Mouse (Mus musculus) ovary, adult 2 months (tissue): ENCODE measurements around the gene Insl3. TPM values are rescaled to one million over a fixed set of nuclear protein-coding genes. Genes with fewer than 3 reads are reported as not detected.

ENCODE experiments used
- polyA plus RNA-seq: library from polyadenylated mRNA; depleted of rRNA; stranded (reverse); fragments of >200 nt; gene quantifications from 2 replicates; pipeline ENCODE4 v1.2.3, GENCODE M21; 2012; rRNA removed

Gene Insl3
- 614 and 743 TPM in 2 replicates for polyA plus RNA-seq

DNA sequence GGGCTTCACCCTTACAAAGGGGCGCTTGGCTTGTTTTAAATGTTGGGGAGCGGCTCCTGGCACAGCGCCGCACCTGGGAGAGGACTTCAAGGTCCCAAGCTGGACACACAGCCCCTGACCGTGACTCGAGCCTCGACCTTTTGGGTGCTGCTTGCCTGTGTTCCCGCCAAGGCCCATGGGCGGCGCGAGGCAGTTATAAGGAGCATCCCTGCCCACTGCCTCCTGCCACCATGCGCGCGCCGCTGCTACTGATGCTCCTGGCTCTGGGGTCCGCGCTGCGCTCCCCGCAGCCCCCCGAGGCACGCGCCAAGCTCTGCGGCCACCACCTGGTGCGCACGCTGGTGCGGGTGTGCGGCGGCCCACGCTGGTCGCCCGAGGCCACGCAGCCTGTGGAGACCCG lies at the start of gene Insl3:
TSS of gene Insl3 (plus strand) at position 187 of the 400 bp plus-strand sequence.

DNA sequence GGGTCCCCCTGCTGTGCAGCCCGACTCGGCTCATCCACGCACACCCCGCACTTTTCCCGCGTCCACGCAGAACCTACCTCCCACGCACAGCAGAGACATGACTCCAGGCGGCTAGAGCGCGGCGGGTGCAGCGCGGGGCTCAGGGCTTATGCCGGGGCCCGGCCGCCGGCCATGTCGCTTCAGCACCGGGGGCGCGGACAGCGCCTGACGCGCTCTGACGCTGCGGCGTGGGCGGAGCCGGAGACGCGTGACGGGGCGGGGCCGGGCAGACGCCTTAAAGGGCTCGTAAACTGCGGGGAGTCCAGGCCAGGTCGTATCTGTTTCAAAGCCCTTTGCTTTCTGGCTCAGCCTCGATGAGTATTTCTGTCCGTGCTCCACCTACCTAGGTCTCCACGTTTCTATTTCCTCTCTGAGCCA lies 17.5 kb upstream of the Insl3 start, which contains the start of gene Unc13a:
TSS of gene Unc13a (minus strand) at position 209 of the 417 bp plus-strand sequence.

DNA sequence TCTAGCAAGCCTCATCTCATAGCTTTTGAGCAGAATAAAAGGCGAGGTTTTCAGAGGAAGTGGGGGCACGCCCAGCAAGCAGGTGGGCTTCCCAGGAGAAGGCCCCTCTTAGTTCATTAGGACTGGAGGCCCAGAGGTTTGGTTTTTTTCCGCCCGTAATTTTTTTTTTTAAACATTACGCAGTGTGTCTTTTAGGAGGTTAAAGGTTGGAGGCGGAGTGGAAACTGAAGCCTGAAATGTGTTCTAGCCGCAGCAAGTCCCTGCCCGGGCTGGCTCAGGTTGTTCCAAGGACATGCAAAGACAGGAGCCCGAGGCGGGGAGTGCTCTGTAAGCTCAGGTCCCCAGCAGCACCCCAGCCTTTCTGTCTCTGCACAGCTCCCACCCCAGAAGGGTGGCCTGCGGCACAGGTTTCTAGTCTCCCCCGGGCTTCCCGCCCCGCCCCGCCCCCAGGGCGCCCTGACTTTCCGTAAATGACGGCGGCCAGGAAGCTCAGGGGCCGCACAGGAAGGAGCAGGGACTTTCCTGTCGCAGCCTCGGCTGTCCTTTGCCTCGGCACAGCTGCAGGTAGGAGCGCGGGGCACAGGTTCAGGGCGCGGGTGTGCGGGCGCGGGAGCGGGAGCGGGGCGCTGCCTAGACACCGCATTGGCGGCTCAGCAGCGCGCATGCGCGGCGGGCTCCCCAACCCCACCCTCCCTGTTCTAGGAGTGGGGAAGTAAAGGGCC lies 12.8 kb upstream of the Insl3 start, which contains the start of gene Jak3:
TSS of gene Jak3 (plus strand) at position 277 of the 722 bp plus-strand sequence.

DNA sequence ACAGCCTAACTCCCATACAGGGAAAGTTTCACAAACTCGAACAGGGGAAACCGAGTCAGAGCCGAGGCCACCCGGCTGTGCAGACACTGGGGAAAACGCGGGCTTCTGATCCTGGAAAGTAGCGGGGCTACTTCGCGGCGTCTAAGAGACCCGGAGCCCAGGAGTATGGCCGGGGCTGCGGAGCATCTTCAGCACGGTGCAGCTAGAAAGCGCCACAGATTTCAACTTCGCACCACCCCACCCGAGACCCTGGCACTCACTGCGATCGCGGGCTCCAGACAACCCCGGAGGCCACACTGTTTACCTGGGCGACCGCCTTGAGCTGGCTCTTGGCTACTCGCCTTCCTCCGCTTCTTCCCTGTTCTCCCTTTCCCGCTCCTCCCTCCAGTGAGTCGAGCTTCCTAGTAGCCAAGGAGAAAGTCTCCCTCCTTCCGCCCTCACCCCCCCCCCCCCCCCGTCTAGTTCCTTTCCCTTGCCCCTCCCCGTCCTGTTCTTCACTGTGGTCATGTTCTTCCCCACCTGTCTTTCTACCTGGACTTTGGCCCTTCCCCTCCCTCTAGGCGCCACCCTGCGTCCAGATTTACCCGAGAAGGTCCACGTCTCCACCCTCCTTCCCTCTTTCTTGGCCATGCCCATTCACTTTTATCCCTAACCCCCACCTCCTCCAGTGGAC lies 12.5 kb downstream of the Insl3 start, which contains the start of gene B3gnt3:
TSS of gene B3gnt3 (minus strand) at position 376 of the 673 bp plus-strand sequence.

DNA sequence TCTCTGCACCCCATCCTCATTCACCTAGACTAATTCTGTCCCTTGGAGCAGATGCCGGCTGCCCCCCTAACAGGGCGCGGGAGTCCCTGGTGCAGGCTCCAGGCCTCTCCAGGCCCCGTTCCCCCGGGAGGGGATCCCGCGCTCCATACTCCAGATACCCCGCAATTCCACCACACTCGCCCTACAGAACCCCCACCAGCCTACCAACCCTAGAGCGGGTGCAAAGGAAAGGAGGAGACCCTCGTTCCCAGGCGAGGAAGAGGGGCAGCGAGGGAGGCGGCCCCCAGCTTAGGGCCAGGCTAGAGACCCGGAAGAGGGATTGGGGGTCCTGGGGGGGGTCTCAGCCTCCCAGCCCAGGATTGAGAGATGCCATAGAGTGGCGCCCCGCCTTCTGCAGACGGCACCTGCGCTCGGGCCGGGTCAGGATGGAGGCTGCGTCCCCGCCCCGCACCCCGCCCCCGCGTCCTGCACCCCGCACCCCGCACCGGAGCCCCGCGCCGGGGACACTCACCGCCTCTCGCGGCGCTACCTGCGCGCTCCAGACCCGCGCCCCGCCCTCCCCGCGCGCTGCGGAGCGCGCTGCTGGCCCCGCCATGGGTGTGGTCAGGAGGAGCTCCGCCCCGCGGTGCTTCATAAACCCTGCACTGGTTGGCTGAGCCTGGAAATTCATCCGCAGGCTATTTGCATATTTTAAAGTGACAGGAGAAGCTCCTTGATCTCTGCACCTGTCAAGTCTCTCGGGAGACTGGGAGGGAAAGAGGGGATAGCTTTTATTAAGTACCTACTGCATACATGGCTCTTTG lies 36.3 kb downstream of the Insl3 start, which contains the start of gene Fcho1:
TSS of gene Fcho1 (minus strand) at position 595 of the 803 bp plus-strand sequence.

Other genes starting within 250 kb of the Insl3 start
- 123 and 134 TPM in 2 replicates for gene Abhd8, start 225.6 kb upstream of the Insl3 start, polyA plus RNA-seq
- 126 and 156 TPM in 2 replicates for gene Mrpl34, start 224.3 kb upstream of the Insl3 start, polyA plus RNA-seq
- 106 and 116 TPM in 2 replicates for gene Dda1, start 220.0 kb upstream of the Insl3 start, polyA plus RNA-seq
- 51.3 and 72.4 TPM in 2 replicates for gene Ano8, start 203.3 kb upstream of the Insl3 start, polyA plus RNA-seq
- gene Gtpbp3, start 201.1 kb upstream of the Insl3 start, polyA plus RNA-seq: 62.6 and 70.6 TPM in 2 replicates
- gene Plvap, start 177.5 kb upstream of the Insl3 start, polyA plus RNA-seq: 127 and 165 TPM in 2 replicates
- 0.21 and 0.85 TPM in 2 replicates for gene Ccdc194, start 163.5 kb upstream of the Insl3 start, polyA plus RNA-seq
- 1,406 and 1,805 TPM in 2 replicates for gene Bst2, start 151.8 kb upstream of the Insl3 start, polyA plus RNA-seq
- 244 and 264 TPM in 2 replicates for gene Mvb12a, start 146.3 kb upstream of the Insl3 start, polyA plus RNA-seq
- gene Tmem221, start 130.3 kb upstream of the Insl3 start, polyA plus RNA-seq: 22.7 and 37.6 TPM in 2 replicates
- 0.10 and 0.16 TPM in 2 replicates for gene Nxnl1, start 122.6 kb upstream of the Insl3 start, polyA plus RNA-seq
- gene Slc27a1, start 120.3 kb upstream of the Insl3 start, polyA plus RNA-seq: 457 and 488 TPM in 2 replicates
- 330 and 475 TPM in 2 replicates for gene Pgls, start 97.0 kb upstream of the Insl3 start, polyA plus RNA-seq
- gene Fam129c, start 91.6 kb upstream of the Insl3 start, polyA plus RNA-seq: 9.1 and 11.0 TPM in 2 replicates
- gene Colgalt1, start 78.2 kb upstream of the Insl3 start, polyA plus RNA-seq: 345 and 390 TPM in 2 replicates
- 1.6 and 2.0 TPM in 2 replicates for gene Unc13a, start 17.5 kb upstream of the Insl3 start, polyA plus RNA-seq
- 26.2 and 28.2 TPM in 2 replicates for gene Jak3, start 12.9 kb upstream of the Insl3 start, polyA plus RNA-seq
- gene B3gnt3, start 12.6 kb downstream of the Insl3 start, polyA plus RNA-seq: 9.5 and 13.4 TPM in 2 replicates
- 17.0 and 20.9 TPM in 2 replicates for gene Fcho1, start 36.5 kb downstream of the Insl3 start, polyA plus RNA-seq
- gene Zfp709, start 192.8 kb downstream of the Insl3 start, polyA plus RNA-seq: 0.28 and 0.37 TPM in 2 replicates
- gene Zfp882, start 219.4 kb downstream of the Insl3 start, polyA plus RNA-seq: 0.95 and 1.0 TPM in 2 replicates
- 2.4 and 2.6 TPM in 2 replicates for gene Zfp617, start 219.4 kb downstream of the Insl3 start, polyA plus RNA-seq